Mouse (Mus musculus): Measurements from ENCODE around the gene Sh2d1b1. TPM values are rescaled to one million over a fixed set of nuclear protein-coding genes. Genes with fewer than 3 reads are reported as not detected.

Sh2d1b1 gene
- polyA plus RNA-seq, 1 experiment from 2014 or later = 0.18 TPM

DNA sequence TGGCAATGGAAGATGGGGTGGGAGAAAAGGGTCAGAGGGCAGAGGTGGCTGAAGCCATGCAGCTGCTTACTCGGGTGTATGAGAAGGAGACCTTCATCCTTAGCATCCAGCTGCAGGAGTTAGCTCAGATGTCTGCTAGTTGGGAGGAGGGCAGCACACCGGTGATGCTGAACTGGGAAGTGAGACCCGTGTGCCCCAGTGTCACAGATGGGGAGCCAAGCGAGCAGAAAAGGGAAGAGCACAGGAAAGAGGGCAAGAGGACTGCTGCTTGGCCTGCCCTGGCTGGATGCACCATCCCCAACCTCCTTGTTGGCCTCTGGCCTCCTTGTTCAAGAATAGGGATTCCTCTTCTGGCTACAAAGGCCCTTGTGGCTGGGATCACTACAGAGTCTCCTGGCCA is 22.4 kb downstream of the Sh2d1b1 start:
- ATAC-seq = no peak
- H3K36me3 ChIP-seq = no peaks in the 10 kb centered on the region

DNA sequence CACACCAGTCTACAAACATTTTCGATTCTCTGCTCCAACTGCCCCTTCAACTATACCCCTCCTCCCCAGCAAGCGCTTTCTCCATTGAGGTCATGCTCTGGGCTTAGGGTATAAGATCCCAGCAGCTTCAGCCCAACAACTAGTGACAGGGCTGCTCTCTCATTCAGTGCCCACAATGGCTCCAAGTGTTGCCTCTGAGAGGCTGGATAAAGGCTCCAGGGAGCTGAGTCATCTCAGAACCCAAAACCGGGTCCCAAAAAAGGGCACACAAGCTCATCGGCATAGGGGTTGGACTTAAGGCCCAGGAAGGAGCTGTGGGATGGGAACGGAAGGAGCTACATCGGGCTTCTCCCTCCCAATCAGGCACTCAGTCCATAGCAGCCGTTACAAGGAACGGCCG is 24.6 kb downstream of the Sh2d1b1 start:
- WGBS = 92% methylated on average over 9 of the region's 9 CpGs
- Histone ChIP-seq H3K9me3 (no peaks in the 10 kb centered on the region), H3K4me3 (replicated peaks) (no peak overlapping the region), H3K4me1 (replicated peaks) (no peaks in the 10 kb centered on the region), H3K27me3 (replicated peaks) (no peaks in the 10 kb centered on the region), H3K4me2 (replicated peaks) (no peak overlapping the region), H3K27ac (no peak overlapping the region), H3K36me3 (no peaks in the 10 kb centered on the region), H3K9ac (no peak overlapping the region)
- no peak for ATAC-seq

More for the DNA sequence above, 22.4 kb downstream of the Sh2d1b1 start:
- no peak overlapping the region for H3K27ac ChIP-seq
- no peaks in the 10 kb centered on the region for H3K4me1 ChIP-seq (replicated peaks)
- 70% methylated on average over 4 of the region's 4 CpGs for WGBS
- no peak overlapping the region for H3K9ac ChIP-seq
- no peak overlapping the region for H3K4me3 ChIP-seq (replicated peaks)
- no peaks in the 10 kb centered on the region for H3K27me3 ChIP-seq (replicated peaks)
- H3K4me2 ChIP-seq (replicated peaks) = no peak overlapping the region
- H3K9me3 ChIP-seq = no peaks in the 10 kb centered on the region

DNA sequence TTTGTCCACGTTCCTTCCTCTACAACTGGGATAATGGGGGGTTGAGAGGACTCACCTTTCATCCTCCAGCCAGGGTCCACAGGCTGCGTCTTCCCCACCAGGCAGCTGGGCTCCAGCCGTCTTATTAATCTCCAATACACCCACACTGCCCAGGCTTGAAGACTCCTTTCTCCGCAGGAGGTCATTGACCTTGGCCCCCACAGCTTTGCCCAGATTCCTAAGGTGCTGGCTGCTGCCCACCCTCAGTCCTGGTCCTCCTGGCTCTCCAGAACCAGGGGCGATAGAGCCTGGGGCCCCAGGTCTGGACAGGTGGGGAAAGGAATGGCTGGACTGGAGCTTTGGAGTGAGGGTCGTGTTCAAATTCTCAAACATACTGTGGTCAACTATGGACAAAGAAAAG is 25.3 kb downstream of the Sh2d1b1 start:
- 83% methylated on average over 6 of the region's 6 CpGs for WGBS
- Histone ChIP-seq H3K4me2 (replicated peaks) (no peak overlapping the region), H3K4me3 (replicated peaks) (no peak overlapping the region), H3K27me3 (replicated peaks) (no peaks in the 10 kb centered on the region), H3K36me3 (no peaks in the 10 kb centered on the region), H3K9me3 (no peaks in the 10 kb centered on the region), H3K27ac (no peak overlapping the region), H3K4me1 (replicated peaks) (no peaks in the 10 kb centered on the region), H3K9ac (no peak overlapping the region)
- no peak for ATAC-seq

DNA sequence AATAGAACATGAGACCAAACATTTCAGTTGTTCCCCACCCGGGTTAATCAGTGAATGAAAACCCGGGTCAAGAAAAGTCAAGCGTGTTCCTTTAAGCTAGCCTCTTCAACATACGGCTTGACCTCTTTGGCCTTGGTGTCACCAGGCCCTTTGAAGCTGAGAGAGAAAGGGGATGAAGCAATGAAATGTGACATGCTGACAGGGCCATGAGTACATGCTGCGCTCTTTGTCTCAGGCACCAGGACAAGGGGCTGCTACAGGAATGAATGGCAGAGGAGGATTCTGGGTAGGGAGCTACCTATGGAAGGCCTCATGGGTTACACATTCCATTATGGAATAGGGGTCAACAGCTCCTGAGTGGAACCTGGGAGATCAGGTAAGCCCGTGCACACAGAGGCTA is 26.0 kb downstream of the Sh2d1b1 start:
- H3K9ac ChIP-seq = no peak overlapping the region
- no peak for ATAC-seq

DNA sequence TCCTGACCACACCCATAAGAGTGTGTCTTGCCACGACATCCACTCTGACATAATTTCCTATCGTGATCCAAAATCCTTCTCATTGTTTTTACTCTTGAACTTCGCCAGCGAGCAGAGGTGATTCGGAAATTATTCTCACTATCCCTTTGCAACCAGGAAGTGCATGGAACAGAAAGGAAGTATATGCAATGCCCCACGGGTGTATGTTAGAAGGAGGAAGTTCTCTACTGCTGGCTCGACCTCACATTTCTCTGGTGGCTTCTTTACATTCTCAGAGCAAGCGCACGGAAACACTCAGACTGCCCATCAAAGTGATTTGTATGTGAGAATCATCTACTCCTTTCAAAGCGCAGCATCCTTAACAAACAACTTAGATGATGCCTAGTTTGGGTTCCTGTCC is 27.9 kb downstream of the Sh2d1b1 start:
- H3K9ac ChIP-seq = no peak overlapping the region
- no peaks in the 10 kb centered on the region for H3K36me3 ChIP-seq
- H3K4me2 ChIP-seq (replicated peaks) = no peak overlapping the region
- H3K4me1 ChIP-seq (replicated peaks) = no peaks in the 10 kb centered on the region
- no peak for ATAC-seq
- H3K9me3 ChIP-seq = no peaks in the 10 kb centered on the region
- H3K27ac ChIP-seq = no peak overlapping the region
- 89% methylated on average over 10 of the region's 10 CpGs for WGBS
- no peaks in the 10 kb centered on the region for H3K27me3 ChIP-seq (replicated peaks)
- H3K4me3 ChIP-seq (replicated peaks) = no peak overlapping the region

More for the DNA sequence above, 26.0 kb downstream of the Sh2d1b1 start:
- Histone ChIP-seq H3K27ac (no peak overlapping the region), H3K4me3 (replicated peaks) (no peak overlapping the region), H3K36me3 (no peaks in the 10 kb centered on the region), H3K4me1 (replicated peaks) (no peaks in the 10 kb centered on the region), H3K9me3 (no peaks in the 10 kb centered on the region), H3K4me2 (replicated peaks) (no peak overlapping the region), H3K27me3 (replicated peaks) (no peaks in the 10 kb centered on the region)
- WGBS = 89% methylated on average over 6 of the region's 6 CpGs

DNA sequence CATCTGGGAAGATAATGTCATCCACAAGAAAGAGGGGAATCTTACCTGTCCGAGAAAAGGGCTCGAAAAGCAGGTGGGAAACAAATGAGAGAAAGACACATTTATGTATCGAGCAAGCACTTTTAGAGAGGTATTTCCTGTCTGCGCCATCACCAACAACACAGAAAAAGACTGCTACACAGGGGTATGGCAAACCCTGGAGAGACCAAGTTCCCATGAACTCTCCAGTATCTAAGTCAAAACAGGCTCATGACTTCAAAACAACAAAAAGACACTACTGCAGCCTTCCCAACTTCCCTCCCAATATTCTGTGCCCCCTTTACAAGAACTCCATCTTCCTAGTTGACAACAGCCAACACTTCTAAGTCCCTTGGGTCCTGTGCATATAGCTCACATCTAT is 29.1 kb downstream of the Sh2d1b1 start, which contains the start of gene Gm7694:
Gm7694 (minus strand) TSS at position 101 of the 400 bp plus-strand sequence.
- no peak within 1 kb of the TSS for H3K27ac ChIP-seq
- H3K27me3 ChIP-seq (replicated peaks) = no peaks in the 10 kb centered on the region
- WGBS = 91% methylated on average over 4 of the region's 4 CpGs
- no peak within 1 kb of the TSS for H3K4me2 ChIP-seq (replicated peaks)
- ATAC-seq = no peak
- H3K4me3 ChIP-seq (replicated peaks) = no peak within 1 kb of the TSS
- no peak within 1 kb of the TSS for H3K9ac ChIP-seq
- H3K9me3 ChIP-seq = no peaks in the 10 kb centered on the region
- no peaks in the 10 kb centered on the region for H3K4me1 ChIP-seq (replicated peaks)
- no peaks in the 10 kb centered on the region for H3K36me3 ChIP-seq

DNA sequence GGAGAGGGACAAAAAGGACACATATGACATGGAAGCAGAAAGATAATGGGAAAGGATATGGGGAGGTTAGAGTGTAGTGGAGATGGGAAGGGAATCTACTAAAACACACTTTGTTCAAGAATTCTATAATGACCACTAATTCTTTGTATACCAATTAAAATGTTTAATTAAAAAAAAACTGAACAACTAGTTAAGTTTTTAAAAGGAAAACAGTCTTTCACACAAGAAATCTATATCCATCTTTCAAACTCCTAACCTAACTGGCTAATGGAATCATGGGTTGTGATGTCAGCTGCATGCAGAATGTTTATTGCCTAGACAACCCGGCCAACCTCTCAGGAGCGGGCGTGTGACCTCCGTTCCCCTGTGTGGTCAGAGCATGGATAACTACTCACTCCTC is 31.4 kb downstream of the Sh2d1b1 start, which contains the start of gene Spata46:
Spata46 (plus strand) TSS at position 301 of the 400 bp plus-strand sequence.
- Histone ChIP-seq H3K9me3 (no peaks in the 10 kb centered on the region), H3K36me3 (no peaks in the 10 kb centered on the region), H3K27ac (no peak within 1 kb of the TSS), H3K27me3 (replicated peaks) (no peaks in the 10 kb centered on the region), H3K9ac (no peak within 1 kb of the TSS), H3K4me2 (replicated peaks) (no peak within 1 kb of the TSS), H3K4me3 (replicated peaks) (no peak within 1 kb of the TSS), H3K4me1 (replicated peaks) (no peaks in the 10 kb centered on the region)
- 81% methylated on average over 4 of the region's 4 CpGs for WGBS
- ATAC-seq = no peak

DNA sequence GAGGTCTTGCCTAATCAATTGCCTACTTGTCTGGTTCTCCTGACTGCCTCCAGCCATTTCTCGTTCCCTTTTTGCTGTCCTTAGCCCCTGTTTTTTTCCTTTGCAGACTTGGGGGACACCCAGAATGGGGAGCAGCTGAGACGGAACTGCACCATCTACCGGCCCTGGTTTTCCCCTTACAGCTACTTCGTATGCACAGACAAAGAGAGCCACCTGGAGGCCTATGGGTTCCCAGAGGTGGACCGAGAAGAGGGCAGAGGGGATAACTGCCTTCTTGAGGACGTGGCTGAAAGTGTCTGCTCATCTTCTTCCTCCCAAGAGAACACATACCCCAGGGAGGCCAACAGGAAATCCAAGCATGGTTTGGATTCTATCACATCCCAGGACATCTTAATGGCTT is 34.3 kb downstream of the Sh2d1b1 start:
- WGBS = 77% methylated on average over 6 of the region's 6 CpGs

DNA sequence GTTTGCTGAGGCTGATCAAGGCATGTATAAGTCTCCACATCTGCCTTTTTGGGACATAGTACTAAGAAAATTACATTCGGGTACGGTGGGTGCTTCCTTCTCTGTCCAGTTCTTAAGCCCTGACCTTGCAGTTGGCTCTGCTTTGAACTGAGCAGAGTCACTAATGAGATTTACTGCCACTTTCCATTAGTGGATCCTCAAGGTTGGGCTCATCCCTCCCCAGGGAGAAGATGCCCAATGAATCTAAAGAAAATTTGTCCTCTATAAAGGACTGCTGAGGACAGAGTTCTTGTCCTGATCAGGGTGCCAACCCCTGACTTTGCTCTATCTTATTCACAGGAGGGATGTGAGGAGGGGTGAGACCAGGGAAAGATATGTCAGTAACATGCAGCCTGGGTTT is 44.9 kb downstream of the Sh2d1b1 start:
- no peaks in the 10 kb centered on the region for H3K4me1 ChIP-seq (replicated peaks)
- no peak overlapping the region for H3K4me2 ChIP-seq (replicated peaks)
- no peak overlapping the region for H3K27ac ChIP-seq
- H3K36me3 ChIP-seq = no peaks in the 10 kb centered on the region
- H3K9me3 ChIP-seq = no peaks in the 10 kb centered on the region
- H3K4me3 ChIP-seq (replicated peaks) = no peak overlapping the region
- WGBS = 90% methylated on average over 2 of the region's 2 CpGs
- no peaks in the 10 kb centered on the region for H3K27me3 ChIP-seq (replicated peaks)
- no peak for ATAC-seq
- no peak overlapping the region for H3K9ac ChIP-seq

More for the DNA sequence above, 34.3 kb downstream of the Sh2d1b1 start:
- Histone ChIP-seq H3K4me2 (replicated peaks) (no peak overlapping the region), H3K4me3 (replicated peaks) (no peak overlapping the region), H3K27me3 (replicated peaks) (no peaks in the 10 kb centered on the region), H3K36me3 (no peaks in the 10 kb centered on the region), H3K27ac (no peak overlapping the region), H3K4me1 (replicated peaks) (no peaks in the 10 kb centered on the region), H3K9me3 (no peaks in the 10 kb centered on the region), H3K9ac (no peak overlapping the region)
- ATAC-seq = no peak

DNA sequence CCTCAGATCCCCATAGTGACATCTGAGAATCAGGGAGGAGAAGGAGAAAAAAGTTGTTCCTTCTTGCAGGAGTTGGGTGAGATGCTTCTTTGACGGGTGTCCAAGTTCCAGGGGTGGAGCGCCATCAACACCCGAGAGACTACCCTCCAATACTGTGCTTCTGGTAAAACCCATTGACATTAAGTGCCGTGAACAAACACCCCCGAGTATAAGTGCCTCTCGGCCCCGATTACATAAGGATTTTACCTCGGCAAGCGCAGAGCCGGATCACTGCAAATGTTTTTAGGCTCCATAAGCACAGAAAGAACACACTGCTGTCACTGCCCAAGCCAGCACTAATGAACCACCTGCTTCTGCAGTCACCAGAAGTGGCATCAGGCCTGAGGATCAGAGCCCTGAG is 45.9 kb downstream of the Sh2d1b1 start:
- Histone ChIP-seq H3K9ac (no peak overlapping the region), H3K27me3 (replicated peaks) (no peaks in the 10 kb centered on the region), H3K36me3 (no peaks in the 10 kb centered on the region)

DNA sequence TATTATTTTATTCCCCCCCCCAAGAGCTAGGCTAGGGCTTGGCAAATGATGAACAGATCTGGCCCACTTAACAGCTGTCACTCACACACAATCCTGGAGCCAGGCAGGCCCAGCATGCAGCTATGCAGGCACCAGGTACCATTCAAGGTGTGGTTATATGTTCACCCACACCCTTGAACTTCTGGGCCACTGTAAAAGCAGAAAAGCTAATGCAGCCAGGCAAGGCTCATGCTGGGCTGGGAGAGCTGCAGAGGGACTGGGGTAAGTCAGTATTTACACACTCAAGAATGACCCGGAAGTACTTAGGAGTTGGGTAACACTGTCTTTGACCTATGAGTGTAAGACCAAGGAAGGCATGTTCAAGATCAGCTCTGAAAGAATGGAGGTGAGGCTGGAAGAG is 47.2 kb downstream of the Sh2d1b1 start:
- ATAC-seq = peak; percentile 51
- Histone ChIP-seq H3K4me3 (replicated peaks) (no peak overlapping the region), H3K36me3 (no peaks in the 10 kb centered on the region), H3K9me3 (no peaks in the 10 kb centered on the region), H3K27ac (no peak overlapping the region), H3K9ac (no peak overlapping the region), H3K4me2 (replicated peaks) (no peak overlapping the region), H3K4me1 (replicated peaks) (no peaks in the 10 kb centered on the region), H3K27me3 (replicated peaks) (no peaks in the 10 kb centered on the region)
- WGBS = 92% methylated on average over 1 of the region's 1 CpGs

More for the DNA sequence above, 45.9 kb downstream of the Sh2d1b1 start:
- no peaks in the 10 kb centered on the region for H3K4me1 ChIP-seq (replicated peaks)
- H3K9me3 ChIP-seq = no peaks in the 10 kb centered on the region
- H3K4me2 ChIP-seq (replicated peaks) = no peak overlapping the region
- H3K4me3 ChIP-seq (replicated peaks) = no peak overlapping the region
- WGBS = 88% methylated on average over 10 of the region's 10 CpGs
- no peak overlapping the region for H3K27ac ChIP-seq
- ATAC-seq = no peak

DNA sequence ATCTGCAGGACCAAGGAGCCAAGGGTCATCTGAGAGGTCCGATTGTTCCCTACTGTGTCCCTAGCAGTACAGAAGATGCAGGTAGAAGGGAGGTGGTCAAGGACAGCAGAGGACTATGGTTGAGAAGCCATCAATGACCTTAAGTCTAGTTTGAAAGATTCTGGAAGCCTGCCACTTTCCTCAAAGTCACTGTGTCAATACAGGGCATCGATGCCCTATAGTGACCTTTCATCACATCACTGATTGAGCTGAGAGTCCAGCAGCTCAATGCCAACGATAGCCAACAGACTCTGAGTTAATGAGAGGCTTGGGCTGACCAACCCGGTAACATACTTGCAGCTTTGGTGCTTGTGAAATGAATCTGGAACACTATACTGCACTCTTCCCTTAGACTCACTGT is 48.2 kb downstream of the Sh2d1b1 start:
- Histone ChIP-seq H3K27ac (no peak overlapping the region), H3K4me3 (replicated peaks) (no peak overlapping the region), H3K36me3 (no peaks in the 10 kb centered on the region), H3K9ac (no peak overlapping the region), H3K4me2 (replicated peaks) (no peak overlapping the region), H3K4me1 (replicated peaks) (no peaks in the 10 kb centered on the region), H3K9me3 (no peaks in the 10 kb centered on the region), H3K27me3 (replicated peaks) (no peaks in the 10 kb centered on the region)
- ATAC-seq = no peak
- 89% methylated on average over 4 of the region's 4 CpGs for WGBS

DNA sequence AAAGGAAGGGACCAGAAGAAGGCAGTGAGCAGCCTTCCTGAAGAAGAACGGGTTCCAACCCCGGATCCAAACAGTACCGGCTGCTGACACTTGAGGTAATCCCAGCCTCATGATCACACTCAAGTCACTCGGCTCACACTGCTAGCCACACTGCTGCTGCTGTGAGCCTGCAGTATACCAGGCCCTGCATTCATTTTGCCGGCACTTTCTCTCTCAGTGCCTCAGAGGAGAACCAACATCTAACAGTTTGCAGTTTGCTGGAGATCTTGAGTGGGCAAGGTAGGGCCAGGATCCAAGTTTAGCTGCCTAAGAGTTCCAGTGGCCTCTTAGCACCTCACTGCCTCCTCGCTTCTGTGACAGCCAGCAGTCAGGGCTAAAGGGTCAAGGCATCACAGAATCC is 54.8 kb downstream of the Sh2d1b1 start:
- 54% methylated on average over 6 of the region's 6 CpGs for WGBS
- Histone ChIP-seq H3K4me1 (replicated peaks) (no peaks in the 10 kb centered on the region), H3K4me2 (replicated peaks) (no peak overlapping the region), H3K9ac (no peak overlapping the region), H3K9me3 (no peaks in the 10 kb centered on the region), H3K4me3 (replicated peaks) (no peak overlapping the region), H3K36me3 (no peaks in the 10 kb centered on the region), H3K27ac (no peak overlapping the region), H3K27me3 (replicated peaks) (no peaks in the 10 kb centered on the region)
- no peak for ATAC-seq

All from intestine, embryonic 15.5 days (tissue).